Mouse (Mus musculus): ENCODE results near the gene S100a13. TPM values are rescaled to one million over a fixed set of nuclear protein-coding genes. Genes with fewer than 3 reads are reported as not detected.

The S100a13 gene
- polyA plus RNA-seq, 1 experiment from 2014 or later: 19.8 TPM

DNA sequence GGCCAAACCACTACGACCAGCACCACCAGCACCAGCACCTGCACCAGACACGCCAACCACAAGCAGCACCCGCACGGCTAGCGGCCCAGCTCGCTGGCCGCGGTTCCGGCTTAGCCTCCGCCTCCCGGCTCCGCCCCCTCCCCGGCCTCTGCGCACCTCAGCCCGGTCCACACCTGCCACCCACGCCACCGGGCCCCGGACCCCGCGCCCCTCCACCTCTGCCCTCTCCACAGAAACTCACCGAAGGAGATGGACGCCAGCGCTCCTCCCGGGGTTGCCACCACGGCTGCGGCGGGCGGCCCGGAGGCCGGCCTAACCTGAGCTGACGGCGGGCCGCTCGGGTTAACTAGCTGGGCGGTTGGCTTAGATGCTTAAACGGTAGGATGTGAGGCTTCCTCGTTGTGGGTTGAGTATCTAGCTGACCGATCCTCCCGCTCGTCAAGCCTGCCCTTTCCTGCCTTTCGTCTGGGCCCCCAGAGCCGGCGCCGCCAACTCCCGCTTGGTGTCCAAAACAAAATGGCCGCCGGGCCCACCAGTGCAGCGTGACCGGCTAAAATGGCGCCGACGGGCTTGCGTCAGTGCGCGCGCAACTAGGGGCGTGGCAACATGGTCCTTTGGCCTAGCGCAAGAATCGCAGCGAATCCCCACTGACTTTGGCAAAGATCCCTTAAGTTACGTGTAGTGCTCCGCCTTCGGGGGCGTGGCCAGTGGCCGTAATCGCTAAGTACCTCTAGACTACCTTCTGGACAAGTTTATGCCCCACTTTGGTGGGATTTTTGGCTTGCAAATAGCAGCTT is 5.1 kb upstream of the S100a13 start, which contains the start of gene Chtop:
TSS of gene Chtop (minus strand) at position 549 of the 797 bp plus-strand sequence.
- H3K4me1 ChIP-seq (replicated peaks): peaks cover 24% of the 10 kb centered on the region
- no peaks in the 10 kb centered on the region for H3K9me3 ChIP-seq
- peak within 1 kb of the TSS; percentile 94 for H3K9ac ChIP-seq (replicated peaks)
- peak; percentile 87 for ATAC-seq (ENCODE audit: insufficient number of reproducible peaks, insufficient read depth, low FRiP score, low TSS enrichment, low read depth)
- peaks cover 23% of the 10 kb centered on the region for H3K27me3 ChIP-seq
- H3K4me2 ChIP-seq: peak within 1 kb of the TSS; percentile 61
- H3K36me3 ChIP-seq: peaks cover 39% of the 10 kb centered on the region
- H3K4me3 ChIP-seq (replicated peaks): peak within 1 kb of the TSS; percentile 69
- H3K27ac ChIP-seq: peak within 1 kb of the TSS; percentile 92
- WGBS: under 1% methylated on average over 66 of the region's 66 CpGs

DNA sequence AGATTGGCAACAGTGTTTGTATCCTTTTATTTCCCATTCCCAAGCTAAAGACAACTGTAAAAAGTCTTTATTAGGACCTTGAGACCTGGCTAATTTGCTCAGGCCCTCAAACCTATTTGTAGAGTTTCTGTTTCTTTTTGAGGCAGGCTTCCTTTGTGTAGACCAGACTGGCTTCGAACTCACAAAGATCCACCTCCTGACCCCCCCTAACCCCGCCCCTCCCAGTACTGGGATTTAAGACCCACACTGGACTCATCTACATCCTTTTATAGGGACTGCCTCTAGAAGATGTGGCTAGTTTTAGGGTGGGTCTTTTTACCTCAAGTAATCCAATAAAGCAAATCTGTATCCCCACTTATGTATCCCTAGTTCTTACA is 4.5 kb upstream of the S100a13 start:
- Histone ChIP-seq H3K36me3 (peaks cover 34% of the 10 kb centered on the region), H3K4me3 (replicated peaks) (peak overlapping the region; percentile 69), H3K4me1 (replicated peaks) (peaks cover 27% of the 10 kb centered on the region), H3K9ac (replicated peaks) (no peak overlapping the region), H3K27me3 (peaks cover 25% of the 10 kb centered on the region), H3K27ac (peak overlapping the region; percentile 92), H3K9me3 (no peaks in the 10 kb centered on the region), H3K4me2 (peak overlapping the region; percentile 48)
- 19% methylated on average over 2 of the region's 2 CpGs for WGBS
- ATAC-seq (ENCODE audit: insufficient number of reproducible peaks, insufficient read depth, low FRiP score, low TSS enrichment, low read depth): no peak

GRCm38 (mm10) chr3:90512276-90512675 is 2.0 kb upstream of the S100a13 start:
- Histone ChIP-seq H3K4me2 (no peak overlapping the region), H3K9me3 (no peaks in the 10 kb centered on the region), H3K36me3 (peaks cover 8% of the 10 kb centered on the region), H3K4me3 (replicated peaks) (no peak overlapping the region), H3K27me3 (peaks cover 25% of the 10 kb centered on the region), H3K9ac (replicated peaks) (no peak overlapping the region), H3K4me1 (replicated peaks) (peaks cover 22% of the 10 kb centered on the region), H3K27ac (no peak overlapping the region)
- ATAC-seq (ENCODE audit: insufficient number of reproducible peaks, insufficient read depth, low FRiP score, low TSS enrichment, low read depth): no peak
- WGBS: 83% methylated on average over 5 of the region's 5 CpGs

DNA sequence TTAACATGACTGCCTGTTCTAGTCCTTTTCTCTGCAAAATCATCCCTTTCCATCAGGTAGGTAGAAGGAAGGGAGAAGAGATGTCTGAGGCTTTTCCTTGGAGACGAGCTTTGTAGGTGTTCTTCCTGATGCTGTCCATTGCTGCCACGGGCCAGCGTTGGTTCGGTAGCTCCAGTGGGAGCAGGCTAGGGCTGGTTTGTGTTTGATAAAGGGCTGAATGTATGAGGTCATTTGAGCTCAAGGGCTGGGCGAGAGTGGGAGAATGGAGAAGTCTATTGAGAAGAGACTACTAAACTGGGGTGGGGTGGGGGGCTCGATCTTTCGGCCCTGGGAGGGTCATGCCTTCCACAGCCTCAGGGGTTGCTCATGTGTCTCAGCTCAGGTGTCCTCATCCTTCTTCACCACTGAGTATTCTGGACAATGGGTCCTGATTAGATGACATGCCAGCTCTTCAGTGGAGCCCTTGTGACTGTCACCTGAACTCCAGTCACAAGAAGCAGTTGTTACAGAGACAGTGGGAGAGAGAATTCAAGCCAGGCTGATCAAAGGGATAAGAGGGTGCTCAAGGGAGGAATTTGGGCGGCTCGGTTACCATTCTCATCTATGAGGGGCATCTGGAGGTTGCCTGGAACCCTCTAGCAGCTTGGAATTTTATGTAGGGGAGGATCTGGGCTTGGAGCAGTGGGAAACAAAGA is 1.1 kb upstream of the S100a13 start:
- 0 out of 2 replicates have a peak overlapping the region, but pooled peaks have one; percentile 74 for H3K4me2 ChIP-seq
- H3K4me3 ChIP-seq (replicated peaks): no peak overlapping the region
- no peak for ATAC-seq (ENCODE audit: insufficient number of reproducible peaks, insufficient read depth, low FRiP score, low TSS enrichment, low read depth)
- H3K9me3 ChIP-seq: no peaks in the 10 kb centered on the region
- peaks cover 25% of the 10 kb centered on the region for H3K27me3 ChIP-seq
- 0 out of 2 replicates have a peak, but pooled peaks cover 4% of the 10 kb centered on the region for H3K36me3 ChIP-seq
- no peak overlapping the region for H3K27ac ChIP-seq
- 77% methylated on average over 9 of the region's 9 CpGs for WGBS
- H3K4me1 ChIP-seq (replicated peaks): peaks cover 14% of the 10 kb centered on the region
- no peak overlapping the region for H3K9ac ChIP-seq (replicated peaks)

DNA sequence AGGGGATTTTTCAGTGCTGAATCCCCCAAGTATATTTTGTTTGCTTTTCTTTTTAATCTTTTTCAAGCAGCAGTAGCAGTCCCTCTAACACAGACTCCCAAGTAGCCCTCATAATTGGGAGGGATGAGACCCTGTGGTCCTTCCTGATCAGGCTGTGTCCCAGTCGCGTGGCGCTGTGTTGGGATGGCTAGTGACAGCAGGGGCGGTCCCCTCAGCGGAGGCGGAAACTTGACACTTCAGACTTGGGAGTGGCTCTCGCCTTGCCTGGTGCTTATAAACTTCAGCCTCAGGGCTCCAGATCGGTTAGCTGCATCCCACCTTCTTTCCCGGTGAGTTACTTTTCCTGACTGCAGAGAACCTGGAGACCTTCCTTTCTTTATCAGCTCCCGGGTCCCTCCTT is 456 bp downstream of the S100a13 start:
- WGBS: 2% methylated on average over 10 of the region's 10 CpGs
- Histone ChIP-seq H3K27me3 (peaks cover 25% of the 10 kb centered on the region), H3K9ac (replicated peaks) (peak overlapping the region; percentile 46; the same call in 1 of the 2 replicates), H3K4me2 (peak overlapping the region; percentile 74), H3K27ac (no peak overlapping the region), H3K4me1 (replicated peaks) (peaks cover 11% of the 10 kb centered on the region; the same call in 1 of the 2 replicates), H3K4me3 (replicated peaks) (peak overlapping the region; percentile 35), H3K9me3 (no peaks in the 10 kb centered on the region), H3K36me3 (0 out of 2 replicates have a peak, but pooled peaks cover 4% of the 10 kb centered on the region)
- ATAC-seq (ENCODE audit: insufficient number of reproducible peaks, insufficient read depth, low FRiP score, low TSS enrichment, low read depth): peak; percentile 56; the same call in 1 of the 2 replicates

DNA sequence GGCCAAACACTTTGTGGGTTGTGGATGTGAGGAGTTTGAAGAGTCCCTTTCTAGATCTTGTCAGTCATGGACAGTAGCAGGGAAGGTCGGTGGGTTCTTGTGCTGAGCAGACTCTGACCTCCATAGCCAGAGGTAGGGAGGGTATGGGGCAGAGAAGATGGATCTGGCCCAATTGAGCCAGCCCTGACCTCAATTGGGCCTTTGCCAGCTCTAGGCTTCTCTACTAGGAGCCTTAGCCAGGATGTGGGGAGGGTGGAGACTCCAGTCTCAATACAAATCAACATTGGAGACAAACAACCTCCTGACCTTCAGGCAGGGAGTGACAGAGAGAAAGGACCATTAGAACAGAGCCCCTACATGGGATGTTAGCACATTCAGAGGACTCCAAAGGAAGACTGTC is 1.0 kb downstream of the S100a13 start:
- Histone ChIP-seq H3K4me2 (peak overlapping the region; percentile 74), H3K4me3 (replicated peaks) (peak overlapping the region; percentile 35), H3K27me3 (peaks cover 25% of the 10 kb centered on the region), H3K9ac (replicated peaks) (peak overlapping the region; percentile 46; the same call in 1 of the 2 replicates), H3K9me3 (no peaks in the 10 kb centered on the region), H3K27ac (no peak overlapping the region), H3K36me3 (0 out of 2 replicates have a peak, but pooled peaks cover 4% of the 10 kb centered on the region), H3K4me1 (replicated peaks) (peaks cover 11% of the 10 kb centered on the region; the same call in 1 of the 2 replicates)
- 0 out of 2 replicates have a peak, but pooled peaks have one; percentile 11 for ATAC-seq (ENCODE audit: insufficient number of reproducible peaks, insufficient read depth, low FRiP score, low TSS enrichment, low read depth)
- WGBS: 42% methylated on average over 1 of the region's 1 CpGs

- peaks cover 25% of the 10 kb centered on the region for H3K27me3 ChIP-seq
- H3K36me3 ChIP-seq: 0 out of 2 replicates have a peak, but pooled peaks cover 4% of the 10 kb centered on the region
- WGBS: 87% methylated on average over 4 of the region's 4 CpGs
- H3K4me3 ChIP-seq (replicated peaks): no peak overlapping the region
- no peak for ATAC-seq (ENCODE audit: insufficient number of reproducible peaks, insufficient read depth, low FRiP score, low TSS enrichment, low read depth)
- H3K4me2 ChIP-seq: no peak overlapping the region
- no peak overlapping the region for H3K9ac ChIP-seq (replicated peaks)
- H3K9me3 ChIP-seq: no peaks in the 10 kb centered on the region
- no peak overlapping the region for H3K27ac ChIP-seq
- H3K4me1 ChIP-seq (replicated peaks): peaks cover 11% of the 10 kb centered on the region; the same call in 1 of the 2 replicates
Observed at GRCm38 (mm10) chr3:90515789-90516188, 1.6 kb downstream of the S100a13 start.

DNA sequence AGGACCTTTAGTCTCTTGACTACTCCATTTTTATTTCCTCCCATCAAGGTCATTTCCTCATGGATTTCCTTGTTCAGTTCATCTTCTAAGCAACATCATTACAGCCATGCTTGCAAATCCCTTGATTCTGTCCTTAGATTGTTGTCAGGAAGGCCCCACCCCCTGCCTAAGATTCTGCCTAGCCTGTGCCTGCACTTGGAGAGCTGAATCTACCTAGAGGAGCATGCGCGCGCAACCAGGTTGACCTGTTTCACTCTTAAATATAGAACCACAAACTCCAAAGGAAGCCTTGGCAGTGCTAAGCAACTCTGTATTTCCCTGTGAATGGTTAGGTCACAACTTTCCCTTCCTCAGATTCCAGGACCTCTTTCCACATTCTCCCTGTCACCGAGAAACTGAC is 3.5 kb downstream of the S100a13 start:
- Histone ChIP-seq H3K27ac (no peak overlapping the region), H3K9ac (replicated peaks) (no peak overlapping the region), H3K4me2 (no peak overlapping the region), H3K4me3 (replicated peaks) (no peak overlapping the region), H3K36me3 (no peaks in the 10 kb centered on the region), H3K27me3 (peaks cover 17% of the 10 kb centered on the region), H3K4me1 (replicated peaks) (peaks cover 11% of the 10 kb centered on the region; the same call in 1 of the 2 replicates), H3K9me3 (no peaks in the 10 kb centered on the region)
- WGBS: 81% methylated on average over 4 of the region's 4 CpGs
- no peak for ATAC-seq (ENCODE audit: insufficient number of reproducible peaks, insufficient read depth, low FRiP score, low TSS enrichment, low read depth)

DNA sequence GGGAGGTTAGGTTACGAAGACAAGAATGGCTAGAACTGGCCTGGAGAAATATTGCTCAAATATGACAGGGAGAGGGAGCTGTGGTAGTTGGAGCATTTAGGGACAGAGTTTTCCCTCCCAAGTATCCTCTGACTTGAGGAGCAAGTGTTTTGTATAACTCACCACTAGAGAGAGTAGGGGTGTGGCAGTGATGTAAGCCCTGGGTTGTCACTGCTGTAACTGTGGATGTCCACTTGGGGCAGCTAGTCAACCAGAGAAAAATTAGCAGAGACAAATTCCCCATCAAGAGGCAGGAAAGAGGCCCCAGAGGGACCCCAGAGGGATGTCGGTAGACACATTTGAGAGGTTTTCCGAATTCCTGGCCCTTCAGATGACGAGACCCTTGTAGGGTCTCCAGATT is 11.2 kb downstream of the S100a13 start:
- H3K9ac ChIP-seq (replicated peaks): no peak overlapping the region
- no peak for ATAC-seq (ENCODE audit: insufficient number of reproducible peaks, insufficient read depth, low FRiP score, low TSS enrichment, low read depth)
- 69% methylated on average over 4 of the region's 4 CpGs for WGBS

DNA sequence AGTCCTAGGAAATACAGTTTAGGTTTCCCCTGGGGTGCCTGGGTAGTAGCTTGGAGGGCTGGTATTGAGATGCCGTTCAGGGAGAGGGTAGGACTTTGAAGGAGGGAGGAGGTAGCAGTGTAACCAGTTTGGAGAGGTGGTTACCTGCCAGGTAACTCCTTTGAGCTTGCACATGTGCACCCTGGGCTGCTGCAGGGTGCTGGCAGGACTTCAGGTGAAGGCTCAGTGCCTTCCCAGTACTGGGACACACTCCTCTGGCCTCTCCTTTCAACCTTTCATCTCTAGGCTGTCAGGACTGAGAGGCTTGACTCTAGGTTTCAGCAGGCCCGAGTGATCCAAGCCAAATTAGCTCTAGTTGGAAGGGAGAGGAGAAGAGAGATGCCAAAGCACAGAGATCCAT is 11.8 kb downstream of the S100a13 start:
- Histone ChIP-seq H3K4me3 (replicated peaks) (no peak overlapping the region), H3K36me3 (no peaks in the 10 kb centered on the region), H3K9me3 (no peaks in the 10 kb centered on the region), H3K27me3 (0 out of 2 replicates have a peak, but pooled peaks cover 7% of the 10 kb centered on the region), H3K9ac (replicated peaks) (no peak overlapping the region), H3K4me2 (no peak overlapping the region), H3K27ac (no peak overlapping the region), H3K4me1 (replicated peaks) (no peaks in the 10 kb centered on the region)
- ATAC-seq (ENCODE audit: insufficient number of reproducible peaks, insufficient read depth, low FRiP score, low TSS enrichment, low read depth): no peak
- WGBS: 69% methylated on average over 2 of the region's 2 CpGs

More for the DNA sequence above, 11.2 kb downstream of the S100a13 start:
- Histone ChIP-seq H3K4me3 (replicated peaks) (no peak overlapping the region), H3K4me2 (no peak overlapping the region), H3K4me1 (replicated peaks) (no peaks in the 10 kb centered on the region), H3K36me3 (no peaks in the 10 kb centered on the region), H3K27me3 (0 out of 2 replicates have a peak, but pooled peaks cover 7% of the 10 kb centered on the region), H3K27ac (no peak overlapping the region), H3K9me3 (no peaks in the 10 kb centered on the region)

- H3K9ac ChIP-seq (replicated peaks): no peak within 1 kb of the TSS
- 65% methylated on average over 5 of the region's 5 CpGs for WGBS
- H3K9me3 ChIP-seq: no peaks in the 10 kb centered on the region
- H3K27me3 ChIP-seq: 0 out of 2 replicates have a peak, but pooled peaks cover 7% of the 10 kb centered on the region
- no peaks in the 10 kb centered on the region for H3K36me3 ChIP-seq
- no peak within 1 kb of the TSS for H3K4me2 ChIP-seq
- H3K4me3 ChIP-seq (replicated peaks): no peak within 1 kb of the TSS
- H3K27ac ChIP-seq: no peak within 1 kb of the TSS
- no peaks in the 10 kb centered on the region for H3K4me1 ChIP-seq (replicated peaks)
- ATAC-seq (ENCODE audit: insufficient number of reproducible peaks, insufficient read depth, low FRiP score, low TSS enrichment, low read depth): no peak
Observed at GRCm38 (mm10) chr3:90526580-90526979, 12.3 kb downstream of the S100a13 start, which contains the start of gene S100a14. Gene S100a14, plus strand, starts transcription at chr3:90526856.

All from limb, embryonic 12.5 days (tissue).